Mouse (Mus musculus) gastrocnemius, postnatal 14 days (tissue): ENCODE measurements around the gene Zbtb49. TPM values are rescaled to one million over a fixed set of nuclear protein-coding genes. Genes with fewer than 3 reads are reported as not detected.

Experiments
- DNase-seq: peaks from one replicate; pipeline ENCODE4 v3.0.0; 2021; ENCODE audit warnings: mixed read lengths
- intact Hi-C: fragments of 180-260 bp; cut with DNase I; formaldehyde crosslinking; loops from one replicate; pipeline ENCODE4 v1.15.1; 2025; ENCODE audit warnings: low total_unique reads
- total RNA-seq, 2 experiments: library from RNA; stranded (reverse); gene quantifications; 2 replicates each; pipeline ENCODE4 v1.2.3; 2021

Gene Zbtb49
- total RNA-seq, 2 experiments from 2014 or later = 2.6 to 2.8 TPM

GRCm38 (mm10) chr5:38197482-38197823 lies 22.8 kb downstream of the Zbtb49 start:
- DNase-seq = peak; percentile 72

DNA sequence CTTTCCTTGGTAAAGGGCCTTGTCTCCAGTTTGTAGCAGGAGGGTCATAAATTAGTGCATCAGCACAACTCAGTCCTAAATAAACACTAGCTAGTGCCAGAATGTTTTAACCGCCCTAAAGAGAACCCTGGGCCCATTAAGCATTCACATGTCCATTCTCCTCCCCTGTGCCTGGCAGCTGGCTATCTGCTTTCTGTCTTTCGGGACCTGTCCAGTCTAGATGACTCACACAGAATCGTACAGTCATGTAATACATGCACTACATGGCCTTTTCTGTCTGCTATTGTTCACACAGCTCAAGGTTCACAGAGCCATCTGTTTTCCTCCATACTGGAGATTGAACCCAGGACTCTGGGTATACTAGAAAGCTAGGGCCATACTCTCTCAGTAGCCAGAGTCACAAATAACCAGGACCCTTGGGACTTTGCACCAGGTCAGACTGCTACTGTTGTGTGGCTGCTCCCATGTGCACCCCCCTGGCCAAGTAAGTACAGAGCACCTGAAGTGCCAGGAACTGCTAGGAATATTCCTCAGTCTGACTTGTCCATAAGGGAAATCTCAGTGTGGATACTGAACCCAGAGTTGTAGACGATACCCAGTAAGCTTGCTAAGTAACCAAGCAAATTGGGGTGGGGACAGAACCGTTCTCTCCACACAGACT lies 23.3 kb downstream of the Zbtb49 start:
- DNase-seq = no peak
- intact Hi-C loops = no loop called here

More at GRCm38 (mm10) chr5:38197482-38197823, 22.8 kb downstream of the Zbtb49 start:
- intact Hi-C loops = no loop called here

DNA sequence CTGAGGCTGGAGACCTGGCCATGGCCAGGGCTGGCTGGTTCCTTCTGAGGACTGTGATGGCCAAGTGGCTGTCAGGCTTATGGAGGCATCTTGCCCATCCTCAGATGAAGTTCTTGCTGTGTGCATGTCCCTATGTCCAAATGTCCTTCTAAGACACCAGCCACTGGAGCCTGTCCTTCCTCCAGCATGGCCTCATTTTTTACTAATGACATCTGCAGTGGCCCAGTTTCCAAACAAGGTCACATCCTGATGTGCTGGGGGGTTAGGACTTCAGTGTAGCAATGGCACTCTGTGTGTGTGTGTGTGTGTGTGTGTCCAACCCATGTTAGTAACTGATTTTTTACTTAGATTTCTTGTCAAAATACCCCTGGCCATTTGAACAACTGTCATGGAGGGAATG lies 24.3 kb downstream of the Zbtb49 start:
- intact Hi-C loops = no loop called here
- DNase-seq = no peak

DNA sequence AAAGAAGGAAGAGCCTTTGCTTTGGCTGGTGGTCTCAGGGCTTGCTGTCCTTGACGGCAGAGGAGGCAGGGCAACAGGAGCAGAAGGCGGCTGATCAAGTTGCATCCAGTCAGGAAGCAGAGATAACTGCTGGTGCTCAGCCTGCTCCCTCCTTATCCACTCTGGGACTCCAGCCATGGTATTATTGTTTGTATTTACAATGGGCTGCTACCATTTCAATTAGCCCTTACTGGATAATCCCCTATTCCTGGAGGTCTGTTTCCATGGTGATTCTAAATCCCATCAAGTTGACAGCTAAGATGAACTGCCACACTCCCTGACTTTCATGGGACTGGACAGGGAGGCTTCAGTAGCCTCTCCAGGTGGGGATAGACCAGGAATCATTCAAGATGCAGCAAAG lies 25.3 kb downstream of the Zbtb49 start:
- intact Hi-C loops = loop anchor here (5.0 kb wide), 1 partner anchor 93 kb away; no protein-coding TSS in a partner anchor
- no peak for DNase-seq

DNA sequence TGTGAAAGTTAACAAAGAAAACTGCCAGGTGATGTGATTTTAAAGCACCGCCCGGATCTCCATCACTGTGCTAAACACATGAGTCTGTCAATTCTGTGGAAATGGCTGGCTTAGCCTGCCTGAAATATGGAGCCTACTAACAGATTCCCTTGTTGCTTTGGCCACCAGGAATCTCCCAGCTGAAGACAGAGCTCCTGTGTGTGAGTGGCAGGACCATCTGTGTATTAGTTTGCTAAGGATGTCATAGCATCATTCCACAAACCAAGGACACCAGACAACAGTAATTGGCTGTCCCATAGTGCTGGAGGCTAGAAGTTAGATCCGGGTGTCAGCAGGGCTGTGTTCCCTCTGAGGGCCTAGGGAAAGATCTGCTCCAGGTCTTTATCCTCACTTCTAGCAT lies 29.4 kb downstream of the Zbtb49 start:
- intact Hi-C loops = loop anchor here (5.0 kb wide), 1 partner anchor 89 kb away; no protein-coding TSS in a partner anchor
- no peak for DNase-seq

- DNase-seq = no peak
- intact Hi-C loops = no loop called here
Observed at GRCm38 (mm10) chr5:38187006-38187405, 33.3 kb downstream of the Zbtb49 start.

DNA sequence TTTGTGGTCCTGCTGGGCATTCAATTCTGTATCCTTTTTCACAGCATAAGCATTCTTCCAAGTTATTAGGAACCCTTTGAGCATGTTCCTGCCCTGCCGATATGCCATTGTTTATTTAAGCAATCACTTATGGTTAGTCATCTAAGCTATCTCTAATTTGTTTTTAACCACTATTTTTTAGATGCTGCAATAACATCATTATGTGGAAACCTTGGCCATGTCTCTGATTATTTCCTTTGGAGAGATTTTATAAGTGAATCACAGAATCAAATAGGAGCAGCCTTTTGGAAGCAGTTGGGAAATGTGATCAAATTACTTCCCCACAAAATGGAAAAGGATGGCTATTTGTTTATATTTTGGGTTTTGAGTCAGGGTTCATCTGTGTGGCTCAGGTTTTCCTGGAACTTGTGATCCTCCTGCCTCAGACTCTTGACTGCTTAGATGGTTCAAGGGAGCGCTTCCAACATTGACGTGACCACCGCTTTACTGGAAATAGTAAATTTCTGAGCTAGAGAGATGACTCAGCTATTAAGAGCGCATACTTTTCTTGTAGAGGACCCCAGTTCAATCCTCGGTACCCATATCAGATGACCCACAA lies 35.5 kb downstream of the Zbtb49 start:
- no peak for DNase-seq
- intact Hi-C loops = no loop called here

DNA sequence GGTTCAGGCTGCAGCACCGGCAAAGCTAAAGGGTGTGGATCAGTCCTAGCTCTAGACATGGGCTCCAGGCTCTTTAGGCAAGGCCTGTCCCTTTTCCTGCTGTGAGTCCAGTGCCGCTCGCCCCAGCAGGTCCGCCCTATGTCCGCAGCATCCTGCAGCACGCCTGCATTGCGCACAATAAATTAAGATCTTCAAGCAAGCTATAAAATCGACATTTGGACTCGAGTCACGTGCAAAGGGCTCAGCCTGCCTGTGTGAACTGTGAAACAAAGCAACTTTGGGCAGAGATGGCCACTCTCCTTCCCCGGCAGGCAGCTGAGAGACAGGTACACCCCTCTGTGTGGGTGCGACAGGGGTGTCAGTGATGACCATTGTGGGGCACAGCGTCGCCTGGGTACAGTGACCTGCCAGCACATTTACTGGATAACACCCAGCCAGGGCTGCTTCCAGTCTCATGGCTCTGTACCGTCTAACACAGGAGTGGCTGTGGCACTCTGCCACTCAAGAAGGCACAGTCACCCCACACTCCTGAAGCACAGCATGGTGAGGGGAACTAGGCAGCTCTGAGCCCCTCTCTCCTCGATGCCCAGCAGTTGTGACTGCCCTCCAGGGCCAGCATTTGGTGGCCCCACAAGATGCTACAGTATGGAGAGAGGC lies 45.9 kb downstream of the Zbtb49 start:
- intact Hi-C loops = no loop called here

GRCm38 (mm10) chr5:38173766-38174165 lies 46.5 kb downstream of the Zbtb49 start:
- intact Hi-C loops = no loop called here
- DNase-seq = no peak

More for the DNA sequence above, 45.9 kb downstream of the Zbtb49 start:
- no peak for DNase-seq

DNA sequence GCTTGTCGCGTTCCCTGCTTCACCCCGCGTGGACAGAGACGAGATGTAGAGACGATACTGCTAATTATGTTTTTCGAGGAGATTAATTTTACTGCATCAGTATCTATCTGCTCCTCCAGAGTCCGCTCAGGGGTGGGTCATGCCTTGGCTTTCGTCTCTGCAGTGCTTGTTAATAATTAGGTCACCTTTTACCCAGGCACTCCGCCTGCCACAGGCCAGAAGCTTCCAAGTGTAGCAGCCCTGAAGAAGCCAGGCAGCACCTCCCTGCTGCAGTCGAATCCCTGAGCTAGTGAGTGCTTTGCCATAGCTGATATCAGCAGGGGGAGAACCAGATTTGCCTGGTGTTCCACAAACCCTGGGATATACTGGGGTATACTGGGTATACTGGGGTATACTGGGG lies 51.8 kb downstream of the Zbtb49 start:
- no peak for DNase-seq
- intact Hi-C loops = no loop called here

GRCm38 (mm10) chr5:38159634-38160413 lies 60.4 kb downstream of the Zbtb49 start, which contains the start of gene Nsg1:
Gene Nsg1, minus strand, starts transcription at chr5:38159907.
- no peak for DNase-seq
- intact Hi-C loops = no loop called here

GRCm38 (mm10) chr5:38158947-38159633 lies 61.2 kb downstream of the Zbtb49 start:
- peak; percentile 64 for DNase-seq

GRCm38 (mm10) chr5:38158501-38158946 lies 61.7 kb downstream of the Zbtb49 start:
- intact Hi-C loops = no loop called here

More at GRCm38 (mm10) chr5:38158947-38159633, 61.2 kb downstream of the Zbtb49 start:
- intact Hi-C loops = no loop called here

DNA sequence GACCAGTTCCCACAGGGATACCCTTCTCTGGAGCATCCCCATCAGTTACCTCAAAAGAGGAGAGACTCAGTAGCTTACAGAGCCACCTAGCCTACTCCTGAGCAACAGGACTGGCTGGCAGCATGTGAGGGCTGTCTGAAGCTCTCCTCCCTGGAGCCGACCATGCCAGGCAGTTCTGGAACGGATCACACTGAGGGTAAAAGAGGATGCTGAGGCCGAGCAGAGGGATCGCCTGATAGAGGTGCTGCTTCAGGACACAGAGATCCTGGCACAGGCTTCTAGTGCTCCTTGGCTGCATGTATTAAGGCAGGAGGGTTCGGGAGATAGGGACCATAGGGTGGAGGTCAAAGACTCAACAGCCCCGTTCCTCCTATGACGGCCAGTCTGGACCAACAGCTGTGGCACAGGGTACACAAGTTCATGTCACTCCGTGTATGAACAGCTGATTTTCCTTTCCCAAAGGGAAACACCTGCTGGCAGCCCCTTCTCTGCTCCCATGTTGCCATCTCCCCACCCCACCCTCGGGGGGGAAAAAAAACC lies 62.7 kb downstream of the Zbtb49 start:
- DNase-seq = no peak
- intact Hi-C loops = no loop called here

More at GRCm38 (mm10) chr5:38158501-38158946, 61.7 kb downstream of the Zbtb49 start:
- DNase-seq = no peak

- no peak for DNase-seq
Observed at GRCm38 (mm10) chr5:38153636-38154035, 66.6 kb downstream of the Zbtb49 start.

DNA sequence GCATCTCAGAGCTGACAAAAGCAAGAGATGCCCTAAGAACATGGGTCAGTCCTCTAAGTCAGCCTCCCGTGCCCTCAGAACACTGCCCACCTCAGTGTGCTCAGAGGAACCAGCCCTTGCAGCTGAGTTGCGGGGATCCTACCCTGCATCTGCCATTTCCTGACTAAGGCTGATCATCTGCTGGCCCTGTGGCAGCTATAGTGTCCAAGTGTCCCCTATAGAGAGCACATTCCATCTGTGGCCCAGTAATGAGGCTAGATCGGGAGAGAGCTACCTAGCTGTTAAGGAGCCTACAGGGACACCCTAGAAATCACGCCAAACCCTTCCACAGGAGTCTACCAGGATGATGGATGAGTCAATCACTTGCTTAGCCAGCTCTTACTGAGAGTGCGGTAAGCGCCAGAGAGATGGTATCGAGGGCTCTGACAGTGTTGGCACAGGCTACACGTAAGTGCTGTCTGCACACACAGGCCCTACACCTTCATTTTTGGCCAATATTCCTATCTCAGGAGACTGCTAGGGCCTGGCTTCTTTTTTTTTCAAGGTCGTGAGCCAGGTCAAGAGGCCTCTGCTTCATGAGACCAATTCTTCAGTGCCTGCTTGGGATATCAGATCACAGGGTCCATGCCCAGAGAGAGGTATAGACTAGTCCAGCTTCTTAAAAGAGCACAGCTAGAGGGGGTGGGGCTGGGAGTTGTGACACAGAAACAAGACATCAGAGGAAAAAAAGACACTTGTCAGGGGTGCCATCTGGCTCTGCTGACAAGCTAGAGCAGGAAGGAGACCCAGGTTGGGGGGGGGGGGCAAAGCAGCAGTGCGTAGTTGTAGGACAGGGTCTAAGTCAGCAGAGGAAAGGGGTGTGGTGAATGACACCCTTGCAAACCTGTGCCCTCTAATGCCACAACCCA lies 67.8 kb downstream of the Zbtb49 start:
- intact Hi-C loops = no loop called here
- no peak for DNase-seq

More at GRCm38 (mm10) chr5:38153636-38154035, 66.6 kb downstream of the Zbtb49 start:
- intact Hi-C loops = no loop called here

- no peak for DNase-seq
- intact Hi-C loops = no loop called here
Observed at GRCm38 (mm10) chr5:38151264-38151663, 69.0 kb downstream of the Zbtb49 start.

DNA sequence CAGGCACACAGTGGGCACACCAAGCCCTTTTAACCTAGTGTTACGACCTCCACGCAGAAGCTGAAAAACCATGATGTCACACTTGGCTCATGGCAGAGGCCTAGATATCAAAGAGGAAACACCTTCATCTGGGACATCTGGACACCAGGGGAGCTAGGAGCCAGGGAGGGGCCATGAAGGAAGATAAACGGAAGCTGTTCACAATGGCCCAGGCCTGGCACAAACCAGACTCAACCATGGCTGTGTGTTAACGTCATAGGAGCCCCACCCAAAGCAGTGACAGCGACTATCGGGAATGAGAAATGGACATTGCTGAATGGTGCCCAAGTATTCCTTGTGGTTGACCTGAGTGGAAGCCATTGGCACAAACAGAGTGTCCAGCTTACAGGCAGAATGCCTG lies 73.7 kb downstream of the Zbtb49 start:
- intact Hi-C loops = no loop called here
- DNase-seq = no peak
